Mouse (Mus musculus) midbrain, embryonic 14.5 days (tissue): ENCODE results near the gene Bmyc. TPM values are rescaled to one million over a fixed set of nuclear protein-coding genes. Genes with fewer than 3 reads are reported as not detected.
"Not testable (repeated sequence)": the region's sequence is repeated elsewhere in the genome, so short reads cannot be mapped to it uniquely, and the experiment has no call there.

ENCODE experiments used
- ATAC-seq: fragments of 200-750 bp; cut with Nextera tagmentation; 2 replicates; pipeline ENCODE4 v1.8.0; 2017; ENCODE audit warnings: moderate number of reproducible peaks, moderate library complexity; ENCODE audit not compliant: low FRiP score, low TSS enrichment
- DNase-seq: peaks from one replicate; pipeline ENCODE4 v3.0.0-alpha.2; 2015
- H3K27ac ChIP-seq: fragments of 300-500 bp; sonication (generic); replicated peaks from 2 replicates; pipeline ENCODE4 v1.5.1; 2014; ENCODE audit warnings: mild to moderate bottlenecking, low read depth, low read length, moderate library complexity
- H3K27me3 ChIP-seq: fragments of 300-500 bp; sonication (generic); 2 replicates; pipeline ENCODE4 v1.6.1; 2014; ENCODE audit warnings: low read length, control low read depth, mixed read lengths; ENCODE audit not compliant: control insufficient read depth, insufficient read depth
- H3K36me3 ChIP-seq: fragments of 300-500 bp; sonication (generic); 2 replicates; pipeline ENCODE4 v1.6.1; 2014; ENCODE audit warnings: low read length, control low read depth; ENCODE audit not compliant: control insufficient read depth, insufficient read depth
- H3K4me1 ChIP-seq: fragments of 300-500 bp; sonication (generic); 2 replicates; pipeline ENCODE4 v1.6.1; 2014; ENCODE audit warnings: mild to moderate bottlenecking, antibody characterized with exemption, low read length, control low read depth; ENCODE audit not compliant: control insufficient read depth, insufficient read depth
- H3K4me2 ChIP-seq: fragments of 300-500 bp; sonication (generic); 2 replicates; pipeline ENCODE4 v1.6.1; 2014; ENCODE audit warnings: mild to moderate bottlenecking, low read length, moderate library complexity
- H3K4me3 ChIP-seq: fragments of 300-500 bp; sonication (generic); replicated peaks from 2 replicates; pipeline ENCODE4 v1.5.1; 2014; ENCODE audit warnings: low read depth, low read length
- H3K9ac ChIP-seq: fragments of 300-500 bp; sonication (generic); replicated peaks from 2 replicates; pipeline ENCODE4 v1.6.1; 2014; ENCODE audit warnings: mild to moderate bottlenecking, low read length, moderate library complexity
- H3K9me3 ChIP-seq: fragments of 300-500 bp; sonication (generic); 2 replicates; pipeline ENCODE4 v1.6.1; 2016; ENCODE audit warnings: low read length, control low read depth, mixed read lengths; ENCODE audit not compliant: control insufficient read depth
- WGBS: fragments of 180-500 bp; shearing (Covaris S2); extraction: QIAGEN DNeasy Blood & Tissue Kit; methylation state at CpG from one replicate; pipeline ENCODE4 v1.1.7; 2014; 5-methylcytosine and 5-hydroxymethylcytosine counted together
- polyA plus RNA-seq: library from polyadenylated mRNA; unstranded; fragments of >200 nt; fragmentation: Nextera tagmentation; extraction: Ambion mirVana; gene quantifications from 2 replicates; pipeline ENCODE4 v1.2.1, GENCODE M21; 2014

Bmyc gene
- polyA plus RNA-seq, 1 experiment from 2014 or later: 114 TPM

DNA sequence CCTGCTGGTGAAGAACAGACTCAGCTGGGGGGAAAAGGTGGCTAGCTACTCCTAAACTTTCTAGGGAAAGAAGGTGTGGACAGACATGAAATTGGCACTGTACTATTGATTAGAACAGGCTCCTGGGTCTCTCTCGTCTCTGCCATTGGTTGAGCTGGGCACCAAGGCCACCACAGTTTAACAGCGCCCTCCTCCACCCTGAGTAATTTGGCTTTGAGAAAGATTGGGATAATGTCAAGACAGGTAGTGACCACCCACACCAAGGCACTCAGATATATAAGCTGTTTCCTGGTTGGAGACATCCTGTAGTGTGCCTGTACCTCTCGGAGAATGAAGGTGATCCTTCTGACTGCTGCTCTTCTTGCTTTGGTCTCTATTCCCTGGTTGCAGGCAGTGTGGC is 30.1 kb upstream of the Bmyc start, which contains the start of gene Lcn6:
Lcn6 (plus strand) TSS at position 301 of the 400 bp plus-strand sequence.
- H3K9ac ChIP-seq: no peak within 1 kb of the TSS
- no peaks in the 10 kb centered on the region for H3K4me1 ChIP-seq
- H3K36me3 ChIP-seq: no peaks in the 10 kb centered on the region
- ATAC-seq: no peak
- no peak within 1 kb of the TSS for H3K27ac ChIP-seq
- WGBS: 89% methylated on average over 3 of the region's 3 CpGs
- no peak within 1 kb of the TSS for H3K4me3 ChIP-seq
- H3K27me3 ChIP-seq: no peaks in the 10 kb centered on the region
- H3K9me3 ChIP-seq: no peaks in the 10 kb centered on the region
- DNase-seq: no peak
- H3K4me2 ChIP-seq: no peak within 1 kb of the TSS

- Histone ChIP-seq H3K4me2 (no peak overlapping the region), H3K4me1 (no peaks in the 10 kb centered on the region), H3K9me3 (no peaks in the 10 kb centered on the region), H3K36me3 (no peaks in the 10 kb centered on the region), H3K9ac (no peak overlapping the region), H3K27ac (no peak overlapping the region), H3K27me3 (no peaks in the 10 kb centered on the region), H3K4me3 (no peak overlapping the region)
- no peak for ATAC-seq
- 88% methylated on average over 6 of the region's 6 CpGs for WGBS
- no peak for DNase-seq
Observed at GRCm38 (mm10) chr2:25679559-25679958, 27.0 kb upstream of the Bmyc start.

DNA sequence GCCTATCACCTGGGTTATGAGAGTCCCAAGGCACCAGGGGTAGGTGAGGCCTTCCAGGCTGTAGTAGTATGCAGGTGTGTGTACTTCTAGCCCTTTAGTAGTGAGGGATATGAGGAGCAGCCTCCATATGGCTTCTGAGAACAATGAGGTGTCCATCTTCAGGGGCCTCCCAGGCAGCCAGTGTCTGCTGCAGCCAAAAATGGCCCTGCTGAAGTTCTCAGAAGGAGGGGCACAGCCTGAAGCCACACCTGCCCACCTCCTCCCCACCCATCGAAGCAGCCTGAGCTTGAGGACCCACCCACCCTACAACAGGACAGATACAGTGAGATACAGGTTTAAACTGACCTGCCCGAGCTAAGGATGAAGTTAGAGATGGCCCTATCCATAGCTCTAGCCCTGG is 24.1 kb upstream of the Bmyc start, which contains the start of gene Lcn10:
Lcn10 (plus strand) TSS at position 301 of the 400 bp plus-strand sequence.
- H3K27ac ChIP-seq: no peak within 1 kb of the TSS
- ATAC-seq (no peak), DNase-seq (no peak)
- no peaks in the 10 kb centered on the region for H3K27me3 ChIP-seq
- H3K4me3 ChIP-seq: no peak within 1 kb of the TSS
- no peaks in the 10 kb centered on the region for H3K36me3 ChIP-seq
- H3K4me2 ChIP-seq: no peak within 1 kb of the TSS
- 64% methylated on average over 2 of the region's 2 CpGs for WGBS
- no peak within 1 kb of the TSS for H3K9ac ChIP-seq
- no peaks in the 10 kb centered on the region for H3K4me1 ChIP-seq
- H3K9me3 ChIP-seq: no peaks in the 10 kb centered on the region

- H3K4me3 ChIP-seq: no peak overlapping the region
- no peak overlapping the region for H3K27ac ChIP-seq
- no peak overlapping the region for H3K9ac ChIP-seq
- H3K27me3 ChIP-seq: no peaks in the 10 kb centered on the region
- DNase-seq: no peak
- H3K36me3 ChIP-seq: no peaks in the 10 kb centered on the region
- 72% methylated on average over 4 of the region's 4 CpGs for WGBS
- H3K4me1 ChIP-seq: no peaks in the 10 kb centered on the region
- no peaks in the 10 kb centered on the region for H3K9me3 ChIP-seq
- H3K4me2 ChIP-seq: no peak overlapping the region
- ATAC-seq: no peak
Observed at GRCm38 (mm10) chr2:25686941-25687340, 19.6 kb upstream of the Bmyc start.

GRCm38 (mm10) chr2:25694605-25695004 is 11.9 kb upstream of the Bmyc start:
- peak; percentile 80 for DNase-seq
- Histone ChIP-seq H3K4me3 (no peak overlapping the region), H3K36me3 (no peaks in the 10 kb centered on the region), H3K9me3 (no peaks in the 10 kb centered on the region), H3K27me3 (no peaks in the 10 kb centered on the region), H3K9ac (no peak overlapping the region), H3K4me2 (no peak overlapping the region), H3K4me1 (no peaks in the 10 kb centered on the region), H3K27ac (no peak overlapping the region)
- ATAC-seq: no peak

GRCm38 (mm10) chr2:25696951-25697350 is 9.6 kb upstream of the Bmyc start:
- H3K4me3 ChIP-seq: no peak overlapping the region
- H3K27ac ChIP-seq: no peak overlapping the region
- no peak overlapping the region for H3K4me2 ChIP-seq
- no peak for ATAC-seq
- DNase-seq: no peak
- no peaks in the 10 kb centered on the region for H3K4me1 ChIP-seq
- no peaks in the 10 kb centered on the region for H3K9me3 ChIP-seq
- no peaks in the 10 kb centered on the region for H3K36me3 ChIP-seq
- no peaks in the 10 kb centered on the region for H3K27me3 ChIP-seq
- 73% methylated on average over 4 of the region's 4 CpGs for WGBS
- H3K9ac ChIP-seq: no peak overlapping the region

GRCm38 (mm10) chr2:25698696-25699095 is 7.8 kb upstream of the Bmyc start:
- Histone ChIP-seq H3K9ac (no peak overlapping the region), H3K4me3 (no peak overlapping the region), H3K27ac (no peak overlapping the region), H3K36me3 (no peaks in the 10 kb centered on the region), H3K4me1 (no peaks in the 10 kb centered on the region), H3K4me2 (no peak overlapping the region), H3K9me3 (no peaks in the 10 kb centered on the region), H3K27me3 (no peaks in the 10 kb centered on the region)
- DNase-seq (no peak), ATAC-seq (no peak)
- 85% methylated on average over 2 of the region's 2 CpGs for WGBS

DNA sequence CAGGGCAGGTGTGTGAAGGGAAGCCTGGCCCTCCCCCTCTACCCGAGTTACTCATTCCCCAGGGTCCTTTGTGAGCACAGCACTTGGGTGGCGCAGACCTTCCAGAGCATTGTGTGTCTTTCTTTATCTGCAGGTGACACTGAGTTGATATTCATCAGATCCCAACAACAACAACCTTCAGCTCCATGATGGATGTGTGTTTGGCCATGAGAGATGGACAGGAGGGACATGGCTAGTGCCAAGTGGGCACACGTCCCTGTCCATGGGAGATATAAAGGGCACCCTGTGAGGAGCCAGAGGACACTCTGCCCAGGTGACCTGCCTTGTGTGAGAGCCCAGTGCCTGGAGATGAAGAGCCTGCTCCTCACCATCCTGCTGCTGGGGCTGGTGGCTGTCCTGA is 6.8 kb upstream of the Bmyc start, which contains the start of gene Obp2a:
Obp2a (plus strand) TSS at position 301 of the 400 bp plus-strand sequence.
- H3K27ac ChIP-seq, H3K9ac ChIP-seq, ATAC-seq, H3K4me1 ChIP-seq, H3K9me3 ChIP-seq, H3K27me3 ChIP-seq, H3K36me3 ChIP-seq, H3K4me3 ChIP-seq, DNase-seq, H3K4me2 ChIP-seq: not testable (repeated sequence)
- 86% methylated on average over 3 of the region's 3 CpGs for WGBS

DNA sequence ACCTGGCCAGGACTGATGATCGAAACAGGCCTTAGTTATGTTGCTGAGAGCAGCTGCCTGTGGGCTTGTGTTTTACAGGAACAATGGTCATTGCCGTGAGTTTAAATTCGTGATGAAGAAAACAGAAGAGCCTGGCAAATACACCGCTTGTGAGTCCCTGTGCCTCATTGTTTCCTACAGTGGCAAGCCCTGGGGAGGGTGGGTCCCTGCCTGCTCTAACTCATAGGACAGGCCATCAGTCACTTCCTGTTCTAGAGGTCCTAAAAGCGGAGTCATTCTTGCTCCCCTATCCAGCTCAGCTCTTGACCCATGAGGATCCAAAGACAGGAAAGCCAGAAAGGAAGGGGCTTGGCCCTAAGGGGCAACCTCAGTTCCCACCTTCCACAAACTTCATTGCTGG is 5.5 kb upstream of the Bmyc start:
- Histone ChIP-seq H3K27me3 (no peaks in the 10 kb centered on the region), H3K36me3 (no peaks in the 10 kb centered on the region), H3K4me2 (no peak overlapping the region), H3K27ac (no peak overlapping the region), H3K4me3 (no peak overlapping the region), H3K9ac (no peak overlapping the region), H3K4me1 (peaks cover under 1% of the 10 kb centered on the region; the same call in 1 of the 2 replicates), H3K9me3 (no peaks in the 10 kb centered on the region)
- DNase-seq (no peak), ATAC-seq (no peak)
- 86% methylated on average over 5 of the region's 5 CpGs for WGBS
